Mouse (Mus musculus): ENCODE results near the gene Qrich2.

GRCm38 (mm10) chr11:116505573-116505972, 39.5 kb upstream of the Qrich2 start:
- TF ChIP-seq GATA1 (IDR thresholded peaks at IDR 0.05; ENCODE audit: borderline replicate concordance, low read length) (no peak), FLI1 (IDR thresholded peaks at IDR 0.05; ENCODE audit: low read length) (no peak)
